Comparison of ENCODE assay signal across 11 mouse cellular contexts in genomic region chr11:60248596-60249404, GRCm38 (mm10). TPM values are rescaled to one million over a fixed set of nuclear protein-coding genes. Genes with fewer than 3 reads are reported as not detected.
A peak's percentile ranks its signal among the peaks of the same experiment; 100 is the strongest.
DNase-seq lines count a peak whose midpoint lies in the region; ATAC-seq lines count a peak whose summit lies in the region.
"Had no signal": no experiment of that assay in that cellular context is flagged by ENCODE, and none has a peak within 500 bp of the region (broad histone marks: within the 10 kb centered on the region; RNA-seq: fewer than 3 reads in every experiment).

No protein-coding gene starts in this region.

- H3K9ac ChIP-seq in hindbrain, embryonic 11.5 days (ENCODE audit: low read depth, low read length), result no peak overlapping the region
- no peak overlapping the region; the same call in 1 of the 2 replicates for H3K9ac ChIP-seq in midbrain, embryonic 16.5 days (ENCODE audit: low read depth, low read length)
- H3K9ac ChIP-seq in heart, embryonic 12.5 days, result no peak overlapping the region
- H3K9ac ChIP-seq: liver, postnatal 0 days had no signal

- no peak overlapping the region for H3K4me3 ChIP-seq in hindbrain, embryonic 11.5 days (ENCODE audit: low read depth, low read length)
- no peak overlapping the region for H3K4me3 ChIP-seq in midbrain, embryonic 16.5 days (ENCODE audit: low read depth, low read length)
- H3K4me3 ChIP-seq in heart, embryonic 12.5 days, result no peak overlapping the region

- no peaks in the 10 kb centered on the region for H3K27me3 ChIP-seq in hindbrain, embryonic 11.5 days (ENCODE audit: control insufficient read depth, insufficient read depth, low read length)
- no peaks in the 10 kb centered on the region for H3K27me3 ChIP-seq in midbrain, embryonic 16.5 days (ENCODE audit: control insufficient read depth, insufficient read depth, low read depth, low read length)
- H3K27me3 ChIP-seq in heart, embryonic 12.5 days (replicated peaks), result no peaks in the 10 kb centered on the region

- no peaks in the 10 kb centered on the region for H3K4me1 ChIP-seq in hindbrain, embryonic 11.5 days (replicated peaks; ENCODE audit: control insufficient read depth, insufficient read depth, low read length)
- H3K4me1 ChIP-seq in midbrain, embryonic 16.5 days (ENCODE audit: control insufficient read depth, insufficient read depth, low read length), result peaks cover 14% of the 10 kb centered on the region
- peaks cover 37% of the 10 kb centered on the region for H3K4me1 ChIP-seq in heart, embryonic 12.5 days (replicated peaks)

- H3K4me2 ChIP-seq in hindbrain, embryonic 11.5 days (replicated peaks; ENCODE audit: low read depth, low read length), result no peak overlapping the region
- peak overlapping the region; percentile 3; the same call in 1 of the 2 replicates for H3K4me2 ChIP-seq in midbrain, embryonic 16.5 days (ENCODE audit: low read length)
- H3K4me2 ChIP-seq in heart, embryonic 12.5 days, result no peak overlapping the region

- WGBS in hindbrain, embryonic 11.5 days, result 47% methylated on average over 13 of the region's 13 CpGs
- 31% methylated on average over 13 of the region's 13 CpGs for WGBS in midbrain, embryonic 16.5 days
- WGBS in heart, embryonic 12.5 days, result 53% methylated on average over 13 of the region's 13 CpGs

- H3K9me3 ChIP-seq in hindbrain, embryonic 11.5 days (ENCODE audit: control insufficient read depth, low read length), result no peaks in the 10 kb centered on the region
- no peaks in the 10 kb centered on the region; the same call in 1 of the 2 replicates for H3K9me3 ChIP-seq in midbrain, embryonic 16.5 days (replicated peaks; ENCODE audit: control insufficient read depth, low read length, poor library complexity, severe bottlenecking)
- 0 out of 2 replicates have a peak, but pooled peaks cover 3% of the 10 kb centered on the region for H3K9me3 ChIP-seq in heart, embryonic 12.5 days (replicated peaks)

- 0 out of 2 replicates have a peak overlapping the region, but pooled peaks have one; percentile 12 for H3K27ac ChIP-seq in hindbrain, embryonic 11.5 days (ENCODE audit: low read depth, low read length)
- peak overlapping the region; percentile 75 for H3K27ac ChIP-seq in midbrain, embryonic 16.5 days (ENCODE audit: low read length)
- no peak overlapping the region for H3K27ac ChIP-seq in heart, embryonic 12.5 days (ENCODE audit: poor library complexity, severe bottlenecking)

- peak; percentile 30 for DNase-seq in embryo, embryonic 11 days
- DNase-seq in embryo, embryonic 9.5 days (ENCODE audit: extremely low spot score), result no peak
- peak; percentile 89 for DNase-seq in ES-CJ7 (ENCODE audit: low read depth, low spot score)
- peak; percentile 21 for DNase-seq in hindbrain, embryonic 11.5 days (ENCODE audit: low spot score)
- DNase-seq in spleen, postnatal 10 days (ENCODE audit: low spot score in 2 of 2), result no peak
- DNase-seq: adrenal gland, postnatal 10 days; liver, postnatal 0 days; right cerebral cortex, postnatal 4 days had no signal

- no peak for ATAC-seq in hindbrain, embryonic 11.5 days (ENCODE audit: low FRiP score)
- ATAC-seq in midbrain, embryonic 16.5 days, result peak; percentile 39; the same call in 1 of the 2 replicates
- no peak for ATAC-seq in erythroblast, adult 5-6 weeks (replicated peaks; ENCODE audit: low FRiP score, poor library complexity, severe bottlenecking)
- ATAC-seq in heart, embryonic 12.5 days (ENCODE audit: insufficient number of reproducible peaks, low FRiP score), result no peak
- ATAC-seq: liver, postnatal 0 days had no signal

- H3K36me3 ChIP-seq in hindbrain, embryonic 11.5 days (ENCODE audit: control insufficient read depth, insufficient read depth, low read length), result no peaks in the 10 kb centered on the region
- H3K36me3 ChIP-seq in midbrain, embryonic 16.5 days (ENCODE audit: control insufficient read depth, insufficient read depth, low read length), result 0 out of 2 replicates have a peak, but pooled peaks cover 4% of the 10 kb centered on the region
- H3K36me3 ChIP-seq in heart, embryonic 12.5 days, result peaks cover 18% of the 10 kb centered on the region

RNA-seq across cellular contexts. Expression of gene Srebf1, which starts 26.4 kb away (rescaled TPM):
- polyA plus RNA-seq in hindbrain, embryonic 11.5 days (2014; fragmentation: Nextera tagmentation; extraction: Ambion mirVana), result 40.4 and 44.7 TPM in 2 replicates
- 31.9 and 34.1 TPM in 2 replicates for polyA plus RNA-seq in midbrain, embryonic 16.5 days (2015; fragmentation: Nextera tagmentation; extraction: Ambion mirVana)
- 1.3 and 13.0 TPM in 2 replicates for total RNA-seq in erythroblast, adult 5-6 weeks (2015; ENCODE audit: low replicate concordance)
- total RNA-seq in erythroblast, adult 5-6 weeks (2017; ENCODE audit: low replicate concordance), result 4.6 and 12.2 TPM in 2 replicates
- 39.7 and 41.1 TPM in 2 replicates for polyA plus RNA-seq in heart, embryonic 12.5 days (2016; fragmentation: Nextera tagmentation; extraction: Ambion mirVana)

Comparison
In these comparisons a context has a peak if more than half of its experiments do, and no peak if none do; other contexts are left out.
1. DNase-seq: peak in embryo, embryonic 11 days (single experiment), ES-CJ7 (single experiment) and hindbrain, embryonic 11.5 days (single experiment); none in embryo, embryonic 9.5 days (single experiment) and spleen, postnatal 10 days (0 of 2).